Mouse (Mus musculus) olfactory bulb, adult 2 months (tissue): ENCODE measurements around the gene Rasl12. TPM values are rescaled to one million over a fixed set of nuclear protein-coding genes. Genes with fewer than 3 reads are reported as not detected.

Experiments used
- H3K27ac ChIP-seq: fragments of 200-500 bp; 2 replicates; pipeline ENCODE4 v1.5.1; 2012; ENCODE audit warnings: low read depth, low read length; ENCODE audit not compliant: insufficient read depth
- H3K4me1 ChIP-seq: fragments of 200-500 bp; 2 replicates; pipeline ENCODE4 v1.6.1; 2012; ENCODE audit warnings: low read length; ENCODE audit not compliant: control insufficient read depth, insufficient read depth
- H3K4me3 ChIP-seq: fragments of 200-500 bp; 2 replicates; pipeline ENCODE4 v1.5.1; 2012; ENCODE audit warnings: mild to moderate bottlenecking, low read depth, low read length, moderate library complexity; ENCODE audit not compliant: insufficient read depth
- CTCF ChIP-seq: fragments of 200-500 bp; IDR thresholded peaks from 2 replicates; pipeline ENCODE4 v1.5.1; 2012; ENCODE audit warnings: low read depth, mild to moderate bottlenecking, low read length, moderate library complexity; ENCODE audit not compliant: insufficient read depth
- POLR2A ChIP-seq: fragments of 200-500 bp; IDR thresholded peaks from 2 replicates; pipeline ENCODE4 v1.6.1; 2012; ENCODE audit warnings: mild to moderate bottlenecking, low read depth, low read length, moderate library complexity; ENCODE audit not compliant: insufficient read depth
- WGBS: fragments of 180-500 bp; shearing (Covaris S2); methylation state at CpG from one replicate; pipeline ENCODE4 v1.1.7; 2018; 5-methylcytosine and 5-hydroxymethylcytosine counted together
- polyA plus RNA-seq: library from polyadenylated mRNA; stranded (reverse); fragments of >200 nt; gene quantifications from 2 replicates; pipeline ENCODE4 v1.2.4, GENCODE M21; 2012; ENCODE audit warnings: low replicate concordance; ENCODE audit not compliant: missing spikeins, insufficient read depth, insufficient read length

Rasl12 gene
- polyA plus RNA-seq, 1 experiment, result not detected

DNA sequence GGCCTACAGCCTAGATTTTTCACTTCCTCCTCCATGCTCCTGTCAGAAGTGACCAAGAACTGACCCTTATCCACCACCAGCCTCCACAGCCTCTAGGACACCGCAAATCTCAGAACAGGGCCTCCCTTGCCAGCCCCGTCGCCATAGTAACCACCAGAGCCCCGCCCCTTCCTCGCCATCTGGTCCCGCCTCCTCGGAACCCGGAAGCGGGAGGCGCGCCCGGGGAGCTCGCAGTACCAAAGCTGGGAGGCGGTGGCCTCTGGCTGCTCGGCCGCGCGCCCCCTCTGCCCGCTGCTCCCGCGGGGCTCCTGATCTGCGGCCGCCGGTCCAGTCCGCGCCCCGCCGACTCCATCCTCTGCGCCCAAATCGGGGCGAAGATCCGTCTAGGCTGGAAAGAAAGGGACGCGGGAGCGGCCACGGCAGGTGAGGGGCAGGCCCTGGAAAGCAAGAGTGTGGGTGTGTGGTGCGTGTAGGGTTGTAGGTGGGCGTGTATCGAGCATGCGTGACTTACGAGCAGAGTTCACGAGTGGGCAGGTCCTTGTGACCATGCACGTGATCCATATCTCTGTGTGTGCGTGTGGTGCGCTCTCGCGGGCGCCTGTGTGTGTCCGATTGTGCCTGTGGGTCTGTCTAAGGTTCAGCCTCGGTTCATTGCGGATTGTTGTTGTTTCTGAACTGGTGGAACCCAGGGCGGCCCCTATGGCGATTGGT is 62.6 kb downstream of the Rasl12 start, which contains the start of gene Spg21:
Gene Spg21 (plus strand): TSS at position 216 of the 711 bp plus-strand sequence.
- under 1% methylated on average over 53 of the region's 53 CpGs for WGBS
- no peak for TF ChIP-seq CTCF
- TF ChIP-seq POLR2A, result peak; percentile 60; the same call in 1 of the 2 replicates
- Histone ChIP-seq H3K4me3 (peak within 1 kb of the TSS; percentile 65), H3K4me1 (peaks cover 5% of the 10 kb centered on the region; the same call in 1 of the 2 replicates), H3K27ac (peak within 1 kb of the TSS; percentile 82; the same call in 1 of the 2 replicates)

GRCm38 (mm10) chr9:65462544-65462943 is 64.2 kb downstream of the Rasl12 start:
- no peak overlapping the region for H3K27ac ChIP-seq
- WGBS, result 67% methylated on average over 5 of the region's 5 CpGs
- TF ChIP-seq CTCF (no peak), POLR2A (no peak)
- H3K4me1 ChIP-seq, result peaks cover 5% of the 10 kb centered on the region; the same call in 1 of the 2 replicates
- no peak overlapping the region for H3K4me3 ChIP-seq

DNA sequence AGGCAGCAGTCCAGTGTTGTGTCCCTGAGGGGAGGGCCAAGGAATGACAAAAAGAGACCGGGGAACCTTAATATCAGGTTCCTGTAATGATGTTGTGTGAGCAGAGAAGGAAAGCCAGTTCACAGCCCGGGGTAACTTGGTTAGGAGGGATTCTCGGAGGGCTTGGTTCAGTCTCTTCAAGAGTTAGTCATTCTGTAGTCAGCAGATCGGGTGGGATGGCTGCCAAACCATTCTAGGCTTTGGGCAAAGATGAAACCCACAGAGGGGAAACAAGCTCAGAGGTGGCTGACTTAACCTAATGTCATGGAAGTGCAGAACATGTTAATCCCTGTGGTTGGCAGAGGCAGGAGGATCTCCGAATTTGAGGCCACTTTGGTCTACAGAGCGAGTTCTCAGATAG is 65.9 kb downstream of the Rasl12 start:
- no peak overlapping the region for H3K4me3 ChIP-seq
- H3K4me1 ChIP-seq, result peaks cover 5% of the 10 kb centered on the region; the same call in 1 of the 2 replicates
- TF ChIP-seq POLR2A (no peak), CTCF (no peak)
- 76% methylated on average over 6 of the region's 6 CpGs for WGBS
- H3K27ac ChIP-seq, result no peak overlapping the region

Other genes starting within 250 kb of the Rasl12 start
- gene Parp16, start 203.2 kb upstream of the Rasl12 start, polyA plus RNA-seq, result not detected in 2 replicates
- gene Cilp, start 133.3 kb upstream of the Rasl12 start, polyA plus RNA-seq, result not detected in 2 replicates
- not detected in 2 replicates for gene Clpx, start 104.2 kb upstream of the Rasl12 start, polyA plus RNA-seq
- not detected in 2 replicates for gene Pdcd7, start 52.4 kb upstream of the Rasl12 start, polyA plus RNA-seq
- gene Ubap1l, start 37.5 kb upstream of the Rasl12 start, polyA plus RNA-seq, result not detected in 2 replicates
- not detected in 2 replicates for gene Kbtbd13, start 6.9 kb upstream of the Rasl12 start, polyA plus RNA-seq
- not detected in 2 replicates for gene Slc51b, start 24.4 kb downstream of the Rasl12 start, polyA plus RNA-seq
- not detected in 2 replicates for gene Mtfmt, start 37.3 kb downstream of the Rasl12 start, polyA plus RNA-seq
- not detected in 2 replicates for gene Spg21, start 62.4 kb downstream of the Rasl12 start, polyA plus RNA-seq
- not detected in 2 replicates for gene Ankdd1a, start 121.7 kb downstream of the Rasl12 start, polyA plus RNA-seq
- not detected in 2 replicates for gene Plekho2, start 181.5 kb downstream of the Rasl12 start, polyA plus RNA-seq
- not detected in 2 replicates for gene Pif1, start 188.7 kb downstream of the Rasl12 start, polyA plus RNA-seq
- not detected in 2 replicates for gene Rbpms2, start 231.1 kb downstream of the Rasl12 start, polyA plus RNA-seq